In the genomic region with DNA sequence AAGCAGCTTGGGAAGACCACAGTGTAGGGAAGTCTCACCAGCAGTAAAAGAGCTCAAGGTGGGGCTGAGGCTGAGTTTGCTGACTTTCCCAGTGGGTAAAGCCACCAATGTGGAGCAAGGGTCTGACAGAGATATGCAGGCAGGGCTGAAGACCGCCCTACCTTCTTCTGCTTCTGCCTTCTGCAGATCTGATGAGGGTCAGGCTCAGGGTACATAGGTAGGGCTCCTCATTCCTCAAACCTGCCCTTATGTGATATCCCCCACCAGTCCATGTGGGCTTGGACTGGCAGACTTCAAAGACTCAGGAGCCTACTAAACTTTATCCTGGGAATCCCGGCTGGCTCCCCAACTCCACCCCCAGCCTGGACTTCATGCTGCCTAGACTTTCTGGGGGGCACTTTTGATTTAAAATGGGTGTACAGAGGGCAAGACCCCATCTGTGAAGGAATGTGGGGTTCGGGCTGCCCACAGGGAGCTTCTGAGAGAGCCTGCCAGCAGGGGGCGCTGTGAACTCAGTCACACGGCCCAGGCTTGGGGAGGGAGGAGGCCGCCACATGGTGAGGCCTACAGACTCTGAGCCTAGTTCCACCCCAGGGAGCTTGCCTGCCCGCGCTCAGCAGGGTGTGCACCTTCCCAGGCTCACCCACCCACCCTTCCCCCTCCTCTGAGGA, we compare ENCODE assay signal across 1 mouse cellular context.
TF ChIP-seq lines count a peak whose summit lies in the region.

No protein-coding gene starts in this region.

TF ChIP-seq in CH12.LX, 34 proteins besides CTCF, POLR2A, EP300 and RAD21 (continued from another document):
- TF ChIP-seq CHD2 (IDR thresholded peaks at IDR 0.05; ENCODE audit: low read length) (no peak; the same call in 1 of the 2 replicates), MXI1 (IDR thresholded peaks at IDR 0.05; ENCODE audit: low read depth, low read length) (peak; percentile 55), MAFK (IDR thresholded peaks at IDR 0.05; ENCODE audit: insufficient replicate concordance, low read length) (no peak), ZNF384 (IDR thresholded peaks at IDR 0.05; ENCODE audit: low read depth, low read length) (no peak), IRF4 (IDR thresholded peaks at IDR 0.05; ENCODE audit: low read depth, low read length) (no peak; the same call in 1 of the 2 replicates), TCF12 (IDR thresholded peaks at IDR 0.05; ENCODE audit: low read depth, low read length) (no peak), TBP (conservative IDR thresholded peaks at IDR 0.05; ENCODE audit: low read depth, low read length) (no peak), E2F4 (IDR thresholded peaks at IDR 0.05; ENCODE audit: insufficient replicate concordance, low read depth, low read length) (no peak), ZMIZ1 (IDR thresholded peaks at IDR 0.05; ENCODE audit: low read depth, low read length) (no peak)
TF ChIP-seq in CH12.LX: peak in this region for 8.
